Mouse (Mus musculus): ENCODE results near the gene Tnfsf10.

DNA sequence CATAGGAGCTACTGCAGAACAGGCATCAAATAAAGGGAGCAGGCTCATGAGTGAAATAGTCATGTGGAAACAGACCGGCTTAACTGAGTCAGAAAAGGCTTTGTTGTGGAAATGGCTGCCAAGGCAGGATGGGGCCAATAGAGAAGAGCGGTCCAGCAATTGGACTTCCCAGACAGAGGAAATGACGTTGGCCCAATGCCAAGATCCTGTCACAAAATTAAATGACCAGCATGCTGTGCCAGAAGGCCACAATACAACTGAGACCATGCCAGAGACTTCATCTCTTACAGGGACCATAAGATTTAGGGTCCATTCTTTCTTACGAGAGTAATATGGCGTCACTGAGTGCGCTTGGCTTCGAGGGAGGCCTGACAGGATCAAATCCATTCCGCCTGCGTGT lies 34.3 kb downstream of the Tnfsf10 start:
- TF ChIP-seq POLR2A (IDR thresholded peaks at IDR 0.05; ENCODE audit: borderline replicate concordance, low read depth, low read length): no peak
- no peak for TF ChIP-seq CTCF (IDR thresholded peaks at IDR 0.05; ENCODE audit: low read depth, low read length)

All from bone marrow macrophage, adult 2 months (primary cell).